Mouse (Mus musculus): ENCODE results near the gene Ccnd2. TPM values are rescaled to one million over a fixed set of nuclear protein-coding genes. Genes with fewer than 3 reads are reported as not detected.

Gene Ccnd2
- polyA plus RNA-seq, 1 experiment from 2014 or later = 270 TPM

GRCm38 (mm10) chr6:127094565-127094964, 57.4 kb downstream of the Ccnd2 start:
- Histone ChIP-seq H3K9me3 (no peaks in the 10 kb centered on the region), H3K4me1 (replicated peaks) (no peaks in the 10 kb centered on the region), H3K27me3 (no peaks in the 10 kb centered on the region), H3K4me2 (no peak overlapping the region), H3K4me3 (no peak overlapping the region), H3K36me3 (peaks cover 29% of the 10 kb centered on the region), H3K27ac (no peak overlapping the region), H3K9ac (no peak overlapping the region)
- 68% methylated on average over 7 of the region's 7 CpGs for WGBS
- no peak for ATAC-seq (ENCODE audit: low FRiP score)

DNA sequence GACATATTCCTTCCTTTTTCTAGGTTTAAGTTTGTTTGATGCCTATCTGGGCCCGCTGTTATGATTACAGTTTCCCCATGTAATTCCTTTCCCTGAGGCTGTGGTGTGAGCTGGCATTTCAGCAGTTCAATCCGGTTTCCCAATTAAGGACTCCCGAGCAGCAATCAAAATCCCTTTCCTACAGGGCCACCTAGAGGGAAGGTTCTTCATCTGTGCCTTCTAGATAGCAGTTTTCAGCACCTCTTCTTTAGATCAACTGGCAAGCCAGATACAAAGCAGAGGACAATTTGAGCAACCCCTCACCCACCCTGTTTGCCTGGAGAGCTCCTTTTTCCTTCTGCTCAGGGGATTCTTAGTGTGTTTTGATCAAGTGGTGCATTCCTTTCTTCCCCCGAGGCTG, 65.3 kb downstream of the Ccnd2 start:
- Histone ChIP-seq H3K9ac (no peak overlapping the region; the same call in 1 of the 2 replicates), H3K27me3 (peaks cover 7% of the 10 kb centered on the region), H3K36me3 (peaks cover 56% of the 10 kb centered on the region), H3K4me3 (no peak overlapping the region), H3K9me3 (no peaks in the 10 kb centered on the region), H3K4me1 (replicated peaks) (no peaks in the 10 kb centered on the region), H3K27ac (no peak overlapping the region), H3K4me2 (no peak overlapping the region)
- ATAC-seq (ENCODE audit: low FRiP score) = no peak
- 71% methylated on average over 4 of the region's 4 CpGs for WGBS

DNA sequence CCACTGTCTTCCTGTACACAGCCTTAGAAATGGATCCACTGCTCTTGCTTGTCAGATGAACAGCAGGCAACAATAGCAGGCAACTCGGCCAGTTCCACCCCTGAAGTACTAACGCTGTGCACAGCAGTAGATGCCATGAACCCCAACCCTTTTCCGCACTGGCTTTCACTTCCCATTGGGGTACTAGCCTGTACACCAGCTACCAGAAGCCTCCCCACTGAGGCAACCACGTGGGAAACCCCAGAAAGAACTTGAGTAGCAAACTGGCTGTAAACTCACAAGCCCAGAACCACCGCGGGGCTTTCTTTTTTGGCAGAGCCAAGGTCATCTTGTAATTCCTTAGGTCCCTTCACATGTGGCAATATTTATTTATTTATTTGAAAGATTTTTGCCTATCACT, 70.2 kb downstream of the Ccnd2 start:
- Histone ChIP-seq H3K27ac (no peak overlapping the region), H3K4me3 (no peak overlapping the region), H3K36me3 (peaks cover 8% of the 10 kb centered on the region; the same call in 1 of the 2 replicates), H3K4me1 (replicated peaks) (peaks cover 12% of the 10 kb centered on the region; the same call in 1 of the 2 replicates), H3K4me2 (no peak overlapping the region), H3K9me3 (no peaks in the 10 kb centered on the region), H3K9ac (no peak overlapping the region), H3K27me3 (peaks cover 31% of the 10 kb centered on the region)
- WGBS = 70% methylated on average over 6 of the region's 6 CpGs
- no peak for ATAC-seq (ENCODE audit: low FRiP score)

- peak; percentile 92 for ATAC-seq (ENCODE audit: low FRiP score)
- H3K4me3 ChIP-seq = peak overlapping the region; percentile 63
- peaks cover 36% of the 10 kb centered on the region for H3K27me3 ChIP-seq
- peak overlapping the region; percentile 84 for H3K9ac ChIP-seq
- H3K9me3 ChIP-seq = no peaks in the 10 kb centered on the region
- no peaks in the 10 kb centered on the region for H3K36me3 ChIP-seq
- peaks cover 12% of the 10 kb centered on the region; the same call in 1 of the 2 replicates for H3K4me1 ChIP-seq (replicated peaks)
- 2% methylated on average over 59 of the region's 59 CpGs for WGBS
- peak overlapping the region; percentile 90 for H3K4me2 ChIP-seq
- peak overlapping the region; percentile 93 for H3K27ac ChIP-seq
These were observed 71.9 kb downstream of the Ccnd2 start for GRCm38 (mm10) chr6:127079867-127080731.

Other genes starting within 250 kb of the Ccnd2 start
- 0.08 and 0.09 TPM in 2 replicates for gene Dyrk4, start 230.4 kb downstream of the Ccnd2 start, polyA plus RNA-seq (2015; fragmentation: Nextera tagmentation; extraction: Ambion mirVana)
- gene Rad51ap1, start 212.6 kb downstream of the Ccnd2 start, polyA plus RNA-seq (2015; fragmentation: Nextera tagmentation; extraction: Ambion mirVana) = 17.2 and 18.4 TPM in 2 replicates
- 31.2 and 32.2 TPM in 2 replicates for gene D6Wsu163e, start 212.2 kb downstream of the Ccnd2 start, polyA plus RNA-seq (2015; fragmentation: Nextera tagmentation; extraction: Ambion mirVana)
- gene Fgf6, start 136.6 kb downstream of the Ccnd2 start, polyA plus RNA-seq (2015; fragmentation: Nextera tagmentation; extraction: Ambion mirVana) = 0.04 and 0.08 TPM in 2 replicates
- not detected in 2 replicates for gene Fgf23, start 79.3 kb downstream of the Ccnd2 start, polyA plus RNA-seq (2015; fragmentation: Nextera tagmentation; extraction: Ambion mirVana)
- 7.2 and 8.6 TPM in 2 replicates for gene Tigar, start 42.6 kb downstream of the Ccnd2 start, polyA plus RNA-seq (2015; fragmentation: Nextera tagmentation; extraction: Ambion mirVana)

All from hindbrain, embryonic 13.5 days (tissue).